Mouse (Mus musculus): ENCODE data around the gene Actbl2.

The Actbl2 gene

DNA sequence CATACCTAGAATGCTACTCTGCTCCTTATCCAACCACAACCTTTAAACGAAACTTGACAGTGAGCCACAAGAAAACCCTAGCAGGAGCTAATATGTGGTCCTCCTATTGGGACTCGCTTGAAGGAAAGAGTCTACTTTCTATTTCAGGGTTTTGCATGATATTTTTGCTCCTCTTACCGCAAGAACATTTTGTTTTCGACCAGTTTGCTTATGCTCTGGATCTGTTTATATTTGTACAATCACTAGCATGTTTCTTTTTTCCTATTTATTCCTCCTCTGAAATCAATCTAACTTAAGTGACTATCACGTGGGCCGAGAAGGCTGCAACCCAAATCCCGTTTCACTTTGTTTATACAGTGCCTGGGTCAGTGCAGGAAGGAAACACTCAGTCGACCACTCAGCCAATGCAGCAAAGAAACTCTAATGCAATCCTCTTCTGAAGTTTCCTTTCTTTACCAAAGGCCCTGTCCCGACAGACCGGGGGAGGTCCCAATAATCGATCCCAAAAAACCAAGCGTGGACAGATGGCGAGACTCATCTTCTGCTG lies 15.0 kb downstream of the Actbl2 start:
- DNase-seq (ENCODE audit: low spot score in 2 of 2): no peak

- no peak for DNase-seq (ENCODE audit: low spot score in 2 of 2)
Observed at GRCm38 (mm10) chr13:111271868-111272267, 17.1 kb downstream of the Actbl2 start.

GRCm38 (mm10) chr13:111286461-111287385 lies 31.9 kb downstream of the Actbl2 start:
- no peak for DNase-seq (ENCODE audit: low spot score in 2 of 2)

DNA sequence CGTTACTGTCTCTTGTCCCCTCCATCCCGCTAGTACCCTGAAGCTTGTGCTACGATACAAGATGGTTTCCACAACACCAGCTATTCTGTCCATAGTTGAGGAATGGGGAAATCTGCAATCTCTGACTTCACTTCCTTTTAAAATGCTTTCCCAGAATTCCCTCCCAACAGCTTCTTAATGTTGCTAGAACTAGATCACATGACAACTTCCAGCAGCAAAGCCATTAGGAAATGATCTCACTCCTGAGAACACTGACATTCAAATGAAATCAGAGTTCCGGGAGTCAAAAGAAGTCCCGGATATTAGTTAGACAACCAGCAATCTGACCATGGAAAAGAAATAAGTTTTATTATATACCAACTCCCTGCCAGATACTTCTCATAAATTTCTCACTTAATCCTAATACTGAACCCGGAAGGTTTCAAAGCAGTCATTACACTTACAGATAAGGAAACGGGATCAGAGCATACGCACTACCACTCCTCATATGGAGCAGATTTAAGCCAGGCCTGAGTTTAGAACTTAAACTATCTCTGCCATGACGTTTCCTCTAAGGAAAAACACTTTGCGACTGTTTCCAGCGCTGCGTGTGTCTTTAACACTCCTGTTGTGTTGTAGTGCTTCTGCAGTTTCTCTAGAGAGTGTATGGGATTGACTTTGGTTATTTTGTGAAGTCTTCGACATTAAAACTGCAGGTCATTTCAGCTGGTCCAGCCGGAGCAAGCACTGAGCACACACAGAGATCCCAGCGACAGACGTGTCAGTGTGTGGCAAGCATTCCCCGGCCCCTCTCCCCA lies 36.5 kb downstream of the Actbl2 start:
- no peak for DNase-seq (ENCODE audit: low spot score in 2 of 2)

- peak; percentile 44 to 56 for DNase-seq (ENCODE audit: low spot score in 2 of 2)
Observed at GRCm38 (mm10) chr13:111291958-111292493, 37.2 kb downstream of the Actbl2 start.

- DNase-seq (ENCODE audit: low spot score in 2 of 2): no peak
Observed at GRCm38 (mm10) chr13:111293478-111293877, 38.7 kb downstream of the Actbl2 start.

GRCm38 (mm10) chr13:111294965-111295494 lies 40.2 kb downstream of the Actbl2 start:
- no peak for DNase-seq (ENCODE audit: low spot score in 2 of 2)

DNA sequence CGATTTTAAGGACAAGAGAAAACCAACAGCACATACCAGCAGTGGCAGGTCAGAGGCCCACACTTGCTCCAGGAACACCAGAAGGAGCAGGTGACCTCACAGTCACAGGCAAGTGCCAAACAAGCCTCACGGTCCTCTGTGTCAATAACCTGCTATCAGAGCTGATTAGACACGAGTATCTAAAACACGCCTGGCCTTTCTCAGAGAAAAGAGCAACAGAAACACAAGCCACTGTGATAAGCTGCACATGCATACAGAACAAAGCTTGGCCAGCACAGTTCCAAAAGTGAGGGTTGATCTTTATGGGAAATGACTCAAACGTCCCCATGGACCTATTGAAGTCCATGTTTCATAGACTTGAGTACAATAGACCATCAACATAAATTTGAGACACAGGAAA lies 41.2 kb downstream of the Actbl2 start:
- DNase-seq (ENCODE audit: low spot score in 2 of 2): no peak

GRCm38 (mm10) chr13:111297614-111298013 lies 42.8 kb downstream of the Actbl2 start:
- DNase-seq (ENCODE audit: low spot score in 2 of 2): no peak

GRCm38 (mm10) chr13:111299145-111299713 lies 44.4 kb downstream of the Actbl2 start:
- no peak for DNase-seq (ENCODE audit: low spot score in 2 of 2)

DNA sequence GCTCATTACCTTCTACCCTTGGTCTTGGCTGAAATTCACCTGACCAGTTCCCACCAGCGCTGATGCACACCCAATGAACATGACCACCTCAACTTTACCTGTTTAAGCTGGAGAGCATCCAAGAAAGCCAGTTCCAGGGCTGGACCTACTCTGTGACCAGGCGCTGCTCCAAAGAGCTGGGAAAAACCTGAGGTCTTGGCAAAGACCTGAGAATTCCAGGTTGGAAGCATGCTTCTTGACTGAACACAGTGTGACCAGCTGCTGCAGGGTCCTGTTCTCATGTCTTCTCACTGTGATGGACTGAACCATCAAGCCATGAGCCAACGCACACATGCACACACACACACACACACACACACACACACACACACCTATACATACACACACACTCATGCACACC lies 46.0 kb downstream of the Actbl2 start:
- DNase-seq (ENCODE audit: low spot score in 2 of 2): no peak

- no peak for DNase-seq (ENCODE audit: low spot score in 2 of 2)
Observed at GRCm38 (mm10) chr13:111301431-111301830, 46.6 kb downstream of the Actbl2 start.

DNA sequence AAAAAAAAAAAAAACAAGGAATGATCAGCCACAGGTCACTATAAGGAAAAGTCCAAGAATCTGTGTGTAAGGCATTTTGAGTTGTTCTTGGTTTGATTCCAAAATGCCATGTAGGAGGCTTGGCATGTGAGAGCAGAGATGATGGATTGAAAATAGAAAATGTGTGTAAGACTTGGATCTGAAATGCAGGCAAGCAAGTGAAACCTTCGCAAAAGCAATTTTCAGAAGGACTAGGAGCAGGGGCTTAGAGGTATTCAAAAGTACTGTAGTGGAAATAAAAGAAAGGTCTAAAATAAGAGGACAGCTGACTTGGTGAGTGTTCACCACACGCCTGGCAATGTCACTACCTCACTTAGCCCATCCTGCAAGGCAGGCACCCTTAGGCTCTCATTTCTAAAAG lies 49.4 kb downstream of the Actbl2 start:
- DNase-seq (ENCODE audit: low spot score in 2 of 2): no peak

DNA sequence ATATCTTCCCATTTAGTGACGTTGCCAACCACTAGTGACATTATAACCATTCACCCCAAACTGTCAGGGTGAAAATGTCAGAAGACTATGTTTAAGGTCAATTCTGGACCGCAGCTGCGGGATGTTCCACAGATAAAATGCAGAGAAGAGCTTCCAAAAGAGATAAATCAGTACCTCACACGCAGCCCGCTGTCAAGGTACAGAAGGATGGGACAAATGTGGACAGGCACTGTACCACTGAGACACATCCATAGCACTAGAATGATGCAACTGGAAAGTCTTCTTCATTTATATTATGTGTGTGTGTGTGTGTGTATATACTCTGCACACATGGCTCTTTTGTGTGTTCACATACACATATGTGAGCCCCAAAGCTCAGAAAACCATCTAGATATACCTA lies 49.9 kb downstream of the Actbl2 start:
- no peak for DNase-seq (ENCODE audit: low spot score in 2 of 2)
